ENCODE assay signal across 8 mouse cellular contexts in the genomic region with DNA sequence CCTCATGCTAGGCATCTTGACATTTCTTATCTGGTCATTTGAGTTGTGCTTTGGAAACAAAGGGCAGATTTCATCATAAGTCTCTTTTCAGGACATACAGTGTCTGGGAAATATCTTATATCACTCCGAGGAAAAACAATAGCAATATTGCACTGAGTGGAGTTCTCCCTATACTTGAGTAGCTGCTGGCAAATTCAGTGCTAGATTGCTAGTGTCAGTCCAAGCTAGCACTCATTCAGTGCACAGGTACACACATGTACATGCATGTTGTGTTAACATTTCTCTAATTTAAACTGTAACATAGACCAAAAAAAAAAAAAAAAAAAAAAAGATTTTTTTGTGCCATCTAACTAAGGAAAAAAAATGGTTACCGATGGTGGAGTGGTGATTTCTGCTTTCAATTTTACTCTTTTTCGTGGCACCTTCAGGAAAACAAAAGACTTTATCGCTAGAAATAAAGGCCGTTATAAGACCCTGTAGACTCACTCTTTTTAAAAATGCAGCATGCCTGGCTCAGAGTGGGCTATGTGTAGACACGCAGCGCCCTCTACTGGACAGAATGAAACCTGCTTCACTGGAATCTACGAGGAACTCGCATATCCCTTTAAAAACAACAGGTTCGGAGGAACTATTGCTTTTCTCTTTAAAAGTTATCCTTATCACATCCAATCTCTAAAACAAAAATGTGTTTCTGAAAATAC.
DNase-seq lines count a peak whose midpoint lies in the region; ATAC-seq and TF ChIP-seq lines count a peak whose summit lies in the region.

No protein-coding gene starts in this region.

- DNase-seq in ES-E14 (ENCODE audit: low read depth, low spot score), result peak; percentile 69
- peak; percentile 34 for DNase-seq in cerebellum, adult 11-12 months
- DNase-seq in forebrain, postnatal 0 days, result peak; percentile 95
- DNase-seq in heart, postnatal 36 days, result peak; percentile 75 to 82
- peak; percentile 81 to 86 for DNase-seq in layer of hippocampus, adult 2 months (ENCODE audit: low spot score in 2 of 2)
- peak; percentile 74 for DNase-seq in lung, adult 2 months
- peak; percentile 84 for DNase-seq in thymus, postnatal 0 days (ENCODE audit: low spot score)

- no peaks in the 10 kb centered on the region for H3K27me3 ChIP-seq in forebrain, postnatal 0 days (ENCODE audit: insufficient read depth, low read length)

- peaks cover 0 to 2% of the 10 kb centered on the region in 2 experiments; a peak in 1 of 4 replicates for H3K4me1 ChIP-seq in ES-E14 (ENCODE audit: control insufficient read depth in 2 of 2, insufficient read depth in 2 of 2, low read length in 2 of 2, poor library complexity in 1 of 2)
- no peaks in the 10 kb centered on the region for H3K4me1 ChIP-seq in forebrain, postnatal 0 days (ENCODE audit: insufficient read depth)
- H3K4me1 ChIP-seq in lung, adult 2 months (ENCODE audit: control insufficient read depth, insufficient read depth, low read length), result no peaks in the 10 kb centered on the region
- peaks cover 3% of the 10 kb centered on the region; the same call in 1 of the 2 replicates for H3K4me1 ChIP-seq in olfactory bulb, adult 2 months (ENCODE audit: control insufficient read depth, insufficient read depth, low read length)

- H3K36me3 ChIP-seq in ES-E14 (ENCODE audit: control insufficient read depth, insufficient read depth, low read length, poor library complexity, severe bottlenecking), result no peaks in the 10 kb centered on the region
- no peaks in the 10 kb centered on the region for H3K36me3 ChIP-seq in forebrain, postnatal 0 days (ENCODE audit: insufficient read depth)

- H3K9me3 ChIP-seq in ES-E14 (ENCODE audit: control insufficient read depth, insufficient read depth, low read depth, low read length), result no peaks in the 10 kb centered on the region
- H3K9me3 ChIP-seq in forebrain, postnatal 0 days (ENCODE audit: low read length), result no peaks in the 10 kb centered on the region

- no peak for TF ChIP-seq POLR2A in lung, adult 2 months (IDR thresholded peaks at IDR 0.05; ENCODE audit: borderline replicate concordance, extremely low read depth, low read depth, low read length)
- no peak for TF ChIP-seq POLR2A in olfactory bulb, adult 2 months (IDR thresholded peaks at IDR 0.05; ENCODE audit: insufficient read depth, low read depth, low read length)

- H3K4me2 ChIP-seq in forebrain, postnatal 0 days (ENCODE audit: low read depth), result peak overlapping the region; percentile 50

- WGBS in forebrain, postnatal 0 days, result 14% methylated on average over 10 of the region's 10 CpGs
- 15% methylated on average over 10 of the region's 10 CpGs for WGBS in lung, adult 2 months
- 12% methylated on average over 10 of the region's 10 CpGs for WGBS in olfactory bulb, adult 2 months

- peak overlapping the region in 1 of 2 experiments; percentile 31; a peak in 1 of 4 replicates for H3K4me3 ChIP-seq in ES-E14 (ENCODE audit: insufficient read depth in 1 of 2, low read depth in 1 of 2, low read length in 2 of 2, poor library complexity in 1 of 2, severe bottlenecking in 1 of 2)
- peak overlapping the region; percentile 37 for H3K4me3 ChIP-seq in forebrain, postnatal 0 days (ENCODE audit: low read depth, low read length)
- H3K4me3 ChIP-seq in layer of hippocampus, adult 2 months, result peak overlapping the region; percentile 53
- peak overlapping the region; percentile 83 for H3K4me3 ChIP-seq in lung, adult 2 months (replicated peaks; ENCODE audit: extremely low read depth, low read depth, low read length)
- H3K4me3 ChIP-seq in olfactory bulb, adult 2 months (ENCODE audit: insufficient read depth, low read depth, low read length), result peak overlapping the region; percentile 32

- H3K27ac ChIP-seq in ES-E14 (ENCODE audit: insufficient read depth, low read depth, low read length, poor library complexity, severe bottlenecking), result no peak overlapping the region
- no peak overlapping the region for H3K27ac ChIP-seq in forebrain, postnatal 0 days (ENCODE audit: low read depth, low read length)
- peak overlapping the region; percentile 54 for H3K27ac ChIP-seq in layer of hippocampus, adult 2 months
- H3K27ac ChIP-seq in olfactory bulb, adult 2 months (ENCODE audit: insufficient read depth, low read depth, low read length), result no peak overlapping the region

- ATAC-seq in forebrain, postnatal 0 days, result peak; percentile 92

- intact Hi-C loops in heart, postnatal 36 days (cut with DNase I), result loop anchor here (1.0 to 5.0 kb wide), 3 partner anchors 77 to 736 kb away; no protein-coding TSS in a partner anchor

- in situ Hi-C loops in ES-E14 (cut with MboI; ENCODE audit: low sequenced_read_pairs in 2 of 2, unreplicated experiment in 2 of 2), result no loop called here

- TF ChIP-seq CTCF in forebrain, postnatal 0 days (IDR thresholded peaks at IDR 0.05; ENCODE audit: low read depth), result peak; percentile 93
- TF ChIP-seq CTCF in layer of hippocampus, adult 2 months (conservative IDR thresholded peaks at IDR 0.05), result peak; percentile 94
- TF ChIP-seq CTCF in lung, adult 2 months (IDR thresholded peaks at IDR 0.05; ENCODE audit: insufficient read depth, low read length), result peak; percentile 80
- TF ChIP-seq CTCF in olfactory bulb, adult 2 months (IDR thresholded peaks at IDR 0.05; ENCODE audit: insufficient read depth, low read depth, low read length), result no peak

- H3K9ac ChIP-seq in ES-E14 (ENCODE audit: insufficient read depth, low read depth, low read length, poor library complexity, severe bottlenecking), result peak overlapping the region; percentile 43; the same call in 1 of the 2 replicates
- H3K9ac ChIP-seq in forebrain, postnatal 0 days, result peak overlapping the region; percentile 29; the same call in 1 of the 2 replicates

TF ChIP-seq in ES-E14, 5 proteins besides CTCF, POLR2A, EP300 and RAD21:
- TF ChIP-seq ZC3H11A (IDR thresholded peaks at IDR 0.05; ENCODE audit: borderline replicate concordance, low read depth, low read length), result peak; percentile 36; the same call in 1 of the 2 replicates
- 0 out of 2 replicates have a peak, but pooled peaks have one; percentile 8 for TF ChIP-seq ZNF384 (IDR thresholded peaks at IDR 0.05; ENCODE audit: low read depth, low read length)
- no peak for TF ChIP-seq HCFC1 (IDR thresholded peaks at IDR 0.05; ENCODE audit: borderline replicate concordance, insufficient read depth, low read length)
- no peak for TF ChIP-seq CHD2 (IDR thresholded peaks at IDR 0.05; ENCODE audit: low read depth, low read length)
- no peak for TF ChIP-seq MAFK (IDR thresholded peaks at IDR 0.05; ENCODE audit: insufficient read depth, low read depth, low read length)
TF ChIP-seq in ES-E14: peak in this region for 2.

Comparison
In these comparisons a context has a peak if more than half of its experiments do, and no peak if none do; other contexts are left out.
1. DNase-seq: peak in every context shown above with its lines; median percentile 95 in forebrain, postnatal 0 days; 84 in thymus, postnatal 0 days; 84 in layer of hippocampus, adult 2 months; 78 in heart, postnatal 36 days; 74 in lung, adult 2 months; 69 in ES-E14; 34 in cerebellum, adult 11-12 months.